Mouse (Mus musculus): ENCODE results near the gene Ric3.
A peak's percentile ranks its signal among the peaks of the same experiment; 100 is the strongest.

DNA sequence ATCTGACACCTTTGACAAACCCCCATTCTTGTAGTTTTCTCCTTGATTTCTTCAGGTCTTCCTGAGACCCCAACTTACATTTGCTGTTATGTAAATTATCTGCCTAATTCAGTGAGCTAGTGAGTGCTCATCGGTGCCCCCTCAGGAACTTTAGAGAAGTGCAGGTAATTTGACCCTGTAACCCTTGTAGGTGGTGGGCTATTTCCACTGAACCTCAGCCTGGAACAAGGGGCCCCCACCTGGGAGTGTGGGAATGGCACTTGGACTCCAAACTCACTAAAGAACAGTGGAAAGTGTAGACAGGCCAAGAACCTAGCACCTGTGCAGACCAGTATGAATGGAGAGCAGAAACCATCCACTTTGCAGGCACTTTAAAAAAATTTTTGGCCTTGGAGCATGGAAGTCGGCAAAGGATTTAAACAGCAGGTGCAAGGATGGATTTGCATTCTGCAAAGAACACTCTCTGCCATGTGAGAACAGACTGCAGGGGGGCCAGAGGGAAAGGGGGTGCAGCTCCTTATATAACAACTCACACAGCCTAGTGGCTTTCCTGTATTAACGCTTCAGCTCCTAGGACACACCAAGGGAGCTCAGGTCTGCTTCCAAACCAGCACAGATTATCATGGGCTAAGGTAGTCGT, 82.7 kb downstream of the Ric3 start:
- TF ChIP-seq EP300 (IDR thresholded peaks at IDR 0.05; ENCODE audit: insufficient read depth, low read depth, low read length) (no peak), CTCF (IDR thresholded peaks at IDR 0.05) (peak; percentile 61), POLR2A (IDR thresholded peaks at IDR 0.05; ENCODE audit: insufficient read depth, low read depth, low read length) (no peak)

All from heart, adult 2 months (tissue).